Mouse (Mus musculus) heart, embryonic 13.5 days (tissue): ENCODE data around the gene Gns. TPM values are rescaled to one million over a fixed set of nuclear protein-coding genes. Genes with fewer than 3 reads are reported as not detected.

Source experiments
- ATAC-seq: fragments of 200-750 bp; cut with Nextera tagmentation; 2 replicates; pipeline ENCODE4 v1.8.0; 2017; ENCODE audit warnings: moderate TSS enrichment; ENCODE audit not compliant: insufficient number of reproducible peaks, low FRiP score, low TSS enrichment; ENCODE audit errors: extremely low read depth
- H3K27ac ChIP-seq: fragments of 300-500 bp; sonication (generic); replicated peaks from 2 replicates; pipeline ENCODE4 v1.5.1; 2015; ENCODE audit warnings: moderate library complexity, mild to moderate bottlenecking, inconsistent platforms
- H3K27me3 ChIP-seq: fragments of 300-500 bp; sonication (generic); replicated peaks from 2 replicates; pipeline ENCODE4 v1.6.1; 2015; ENCODE audit warnings: mild to moderate bottlenecking, inconsistent platforms
- H3K36me3 ChIP-seq: fragments of 300-500 bp; sonication (generic); 2 replicates; pipeline ENCODE4 v1.6.1; 2015; ENCODE audit warnings: mild to moderate bottlenecking, inconsistent platforms
- H3K4me1 ChIP-seq: fragments of 300-500 bp; sonication (generic); 2 replicates; pipeline ENCODE4 v1.6.1; 2015; ENCODE audit warnings: inconsistent platforms
- H3K4me2 ChIP-seq: fragments of 300-500 bp; sonication (generic); 2 replicates; pipeline ENCODE4 v1.6.1; 2015; ENCODE audit warnings: inconsistent platforms, mild to moderate bottlenecking, moderate library complexity
- H3K4me3 ChIP-seq: fragments of 300-500 bp; sonication (generic); 2 replicates; pipeline ENCODE4 v1.5.1; 2015; ENCODE audit warnings: moderate library complexity, mild to moderate bottlenecking, inconsistent platforms
- H3K9ac ChIP-seq: fragments of 300-500 bp; sonication (generic); 2 replicates; pipeline ENCODE4 v1.6.1; 2015; ENCODE audit warnings: inconsistent platforms, mild to moderate bottlenecking, moderate library complexity
- H3K9me3 ChIP-seq: fragments of 300-500 bp; sonication (generic); 2 replicates; pipeline ENCODE4 v1.6.1; 2016; ENCODE audit warnings: inconsistent platforms
- WGBS: fragments of 180-500 bp; shearing (Covaris S2); methylation state at CpG from one replicate; pipeline ENCODE4 v1.1.7; 2015; ENCODE audit warnings: mixed read lengths; 5-methylcytosine and 5-hydroxymethylcytosine counted together
- polyA plus RNA-seq: library from polyadenylated mRNA; unstranded; fragments of >200 nt; fragmentation: Nextera tagmentation; extraction: Ambion mirVana; gene quantifications from 2 replicates; pipeline ENCODE4 v1.2.1, GENCODE M21; 2015

Gns gene
- polyA plus RNA-seq, 1 experiment from 2014 or later, result 30.4 TPM

- Histone ChIP-seq H3K27me3 (no peaks in the 10 kb centered on the region), H3K27ac (no peak overlapping the region), H3K9ac (no peak overlapping the region), H3K4me2 (no peak overlapping the region), H3K4me1 (peaks cover 57% of the 10 kb centered on the region), H3K4me3 (no peak overlapping the region), H3K9me3 (no peaks in the 10 kb centered on the region), H3K36me3 (peaks cover 9% of the 10 kb centered on the region; the same call in 1 of the 2 replicates)
- 89% methylated on average over 7 of the region's 7 CpGs for WGBS
- ATAC-seq, result no peak
Observed at GRCm38 (mm10) chr10:121444198-121444597, 79.3 kb downstream of the Gns start.

- Histone ChIP-seq H3K4me2 (no peak overlapping the region), H3K27me3 (no peaks in the 10 kb centered on the region), H3K4me1 (peaks cover 41% of the 10 kb centered on the region), H3K36me3 (peaks cover 14% of the 10 kb centered on the region; the same call in 1 of the 2 replicates), H3K9me3 (no peaks in the 10 kb centered on the region), H3K9ac (no peak overlapping the region), H3K27ac (no peak overlapping the region), H3K4me3 (no peak overlapping the region)
- WGBS, result 84% methylated on average over 8 of the region's 8 CpGs
- ATAC-seq, result no peak
Observed at GRCm38 (mm10) chr10:121445808-121446207, 80.9 kb downstream of the Gns start.

Other genes starting within 250 kb of the Gns start
- gene Tbc1d30, start 13.8 kb upstream of the Gns start, polyA plus RNA-seq, result 1.2 and 1.7 TPM in 2 replicates
- 15.2 and 19.2 TPM in 2 replicates for gene Rassf3, start 111.3 kb downstream of the Gns start, polyA plus RNA-seq
- 20.6 and 21.8 TPM in 2 replicates for gene Tbk1, start 221.7 kb downstream of the Gns start, polyA plus RNA-seq